Mouse (Mus musculus) embryonic facial prominence, embryonic 14.5 days (tissue): Measurements from ENCODE around the gene Cd2bp2. TPM values are rescaled to one million over a fixed set of nuclear protein-coding genes. Genes with fewer than 3 reads are reported as not detected.

Source experiments
- ATAC-seq: fragments of 200-750 bp; cut with Nextera tagmentation; 2 replicates; pipeline ENCODE4 v1.8.0; 2017; ENCODE audit warnings: low read depth, moderate number of reproducible peaks, moderate TSS enrichment
- DNase-seq: peaks from one replicate; pipeline ENCODE4 v3.0.0-alpha.2; 2015; ENCODE audit warnings: low spot score
- H3K27ac ChIP-seq: fragments of 300-500 bp; sonication (generic); replicated peaks from 2 replicates; pipeline ENCODE4 v1.5.1; 2014; ENCODE audit warnings: low read depth, mild to moderate bottlenecking, low read length, moderate library complexity
- H3K27me3 ChIP-seq: fragments of 300-500 bp; sonication (generic); replicated peaks from 2 replicates; pipeline ENCODE4 v1.6.1; 2014; ENCODE audit warnings: low read length; ENCODE audit not compliant: control insufficient read depth, insufficient read depth
- H3K36me3 ChIP-seq: fragments of 300-500 bp; sonication (generic); 2 replicates; pipeline ENCODE4 v1.6.1; 2014; ENCODE audit warnings: low read length, mixed read lengths; ENCODE audit not compliant: control insufficient read depth, insufficient read depth
- H3K4me1 ChIP-seq: fragments of 300-500 bp; sonication (generic); 2 replicates; pipeline ENCODE4 v1.6.1; 2014; ENCODE audit warnings: antibody characterized with exemption, low read length; ENCODE audit not compliant: control insufficient read depth, insufficient read depth
- H3K4me2 ChIP-seq: fragments of 300-500 bp; sonication (generic); 2 replicates; pipeline ENCODE4 v1.6.1; 2014; ENCODE audit warnings: low read depth, mild to moderate bottlenecking, low read length, moderate library complexity, mixed read lengths
- H3K4me3 ChIP-seq: fragments of 300-500 bp; sonication (generic); 2 replicates; pipeline ENCODE4 v1.5.1; 2014; ENCODE audit warnings: low read depth, mild to moderate bottlenecking, low read length
- H3K9ac ChIP-seq: fragments of 300-500 bp; sonication (generic); 2 replicates; pipeline ENCODE4 v1.6.1; 2014; ENCODE audit warnings: low read depth, mild to moderate bottlenecking, low read length, moderate library complexity, mixed read lengths
- H3K9me3 ChIP-seq: fragments of 300-500 bp; sonication (generic); 2 replicates; pipeline ENCODE4 v1.6.1; 2016; ENCODE audit warnings: low read length; ENCODE audit not compliant: control insufficient read depth
- WGBS: fragments of 180-500 bp; shearing (Covaris S2); extraction: QIAGEN DNeasy Blood & Tissue Kit; methylation state at CpG from one replicate; pipeline ENCODE4 v1.1.7; 2014; 5-methylcytosine and 5-hydroxymethylcytosine counted together
- polyA plus RNA-seq: library from polyadenylated mRNA; unstranded; fragments of >200 nt; fragmentation: Nextera tagmentation; extraction: Ambion mirVana; gene quantifications from 2 replicates; pipeline ENCODE4 v1.2.1, GENCODE M21; 2014

Cd2bp2 gene
- polyA plus RNA-seq, 1 experiment from 2014 or later = 45.4 TPM

GRCm38 (mm10) chr7:127165607-127166493 is 30.0 kb downstream of the Cd2bp2 start:
- H3K4me2 ChIP-seq = no peak overlapping the region
- H3K4me1 ChIP-seq = no peaks in the 10 kb centered on the region
- no peaks in the 10 kb centered on the region for H3K27me3 ChIP-seq
- WGBS = 84% methylated on average over 12 of the region's 12 CpGs
- H3K9me3 ChIP-seq = no peaks in the 10 kb centered on the region
- no peak overlapping the region for H3K9ac ChIP-seq
- H3K27ac ChIP-seq = no peak overlapping the region
- H3K36me3 ChIP-seq = no peaks in the 10 kb centered on the region
- no peak overlapping the region for H3K4me3 ChIP-seq
- no peak for ATAC-seq
- DNase-seq = no peak

GRCm38 (mm10) chr7:127164002-127164401 is 31.8 kb downstream of the Cd2bp2 start:
- Histone ChIP-seq H3K36me3 (no peaks in the 10 kb centered on the region), H3K4me2 (no peak overlapping the region), H3K4me1 (no peaks in the 10 kb centered on the region), H3K9ac (no peak overlapping the region), H3K9me3 (no peaks in the 10 kb centered on the region), H3K27ac (no peak overlapping the region), H3K4me3 (no peak overlapping the region), H3K27me3 (no peaks in the 10 kb centered on the region)
- DNase-seq (no peak), ATAC-seq (no peak)
- 91% methylated on average over 4 of the region's 4 CpGs for WGBS

- ATAC-seq (no peak), DNase-seq (no peak)
- Histone ChIP-seq H3K9me3 (no peaks in the 10 kb centered on the region), H3K4me2 (no peak overlapping the region), H3K4me3 (no peak overlapping the region), H3K36me3 (no peaks in the 10 kb centered on the region), H3K4me1 (no peaks in the 10 kb centered on the region), H3K27ac (no peak overlapping the region), H3K9ac (no peak overlapping the region), H3K27me3 (no peaks in the 10 kb centered on the region)
- 78% methylated on average over 5 of the region's 5 CpGs for WGBS
Observed at GRCm38 (mm10) chr7:127162546-127162945, 33.3 kb downstream of the Cd2bp2 start.

GRCm38 (mm10) chr7:127157548-127157947 is 38.3 kb downstream of the Cd2bp2 start:
- WGBS = 87% methylated on average over 4 of the region's 4 CpGs
- H3K4me2 ChIP-seq = no peak overlapping the region
- no peaks in the 10 kb centered on the region for H3K9me3 ChIP-seq
- no peaks in the 10 kb centered on the region for H3K36me3 ChIP-seq
- no peaks in the 10 kb centered on the region for H3K27me3 ChIP-seq
- no peak overlapping the region for H3K27ac ChIP-seq
- ATAC-seq = no peak
- no peak overlapping the region for H3K4me3 ChIP-seq
- no peaks in the 10 kb centered on the region for H3K4me1 ChIP-seq
- no peak overlapping the region for H3K9ac ChIP-seq
- no peak for DNase-seq

GRCm38 (mm10) chr7:127153477-127153876 is 42.4 kb downstream of the Cd2bp2 start:
- no peaks in the 10 kb centered on the region for H3K4me1 ChIP-seq
- H3K36me3 ChIP-seq = no peaks in the 10 kb centered on the region
- no peak overlapping the region for H3K9ac ChIP-seq
- no peaks in the 10 kb centered on the region; the same call in 1 of the 2 replicates for H3K27me3 ChIP-seq
- no peak overlapping the region for H3K27ac ChIP-seq
- ATAC-seq (no peak), DNase-seq (no peak)
- no peak overlapping the region for H3K4me2 ChIP-seq
- H3K4me3 ChIP-seq = no peak overlapping the region
- H3K9me3 ChIP-seq = no peaks in the 10 kb centered on the region
- WGBS = 82% methylated on average over 3 of the region's 3 CpGs

- Histone ChIP-seq H3K9me3 (no peaks in the 10 kb centered on the region), H3K4me3 (no peak overlapping the region), H3K27me3 (no peaks in the 10 kb centered on the region; the same call in 1 of the 2 replicates), H3K9ac (no peak overlapping the region), H3K4me2 (no peak overlapping the region), H3K36me3 (no peaks in the 10 kb centered on the region), H3K4me1 (no peaks in the 10 kb centered on the region), H3K27ac (no peak overlapping the region)
- ATAC-seq (no peak), DNase-seq (no peak)
- 86% methylated on average over 6 of the region's 6 CpGs for WGBS
Observed at GRCm38 (mm10) chr7:127152464-127152863, 43.4 kb downstream of the Cd2bp2 start.

GRCm38 (mm10) chr7:127147901-127148300 is 47.9 kb downstream of the Cd2bp2 start:
- Histone ChIP-seq H3K27me3 (no peaks in the 10 kb centered on the region; the same call in 1 of the 2 replicates), H3K27ac (no peak overlapping the region), H3K9me3 (no peaks in the 10 kb centered on the region), H3K4me3 (no peak overlapping the region), H3K4me1 (no peaks in the 10 kb centered on the region), H3K36me3 (no peaks in the 10 kb centered on the region), H3K9ac (no peak overlapping the region), H3K4me2 (no peak overlapping the region)
- DNase-seq = no peak
- no peak for ATAC-seq
- WGBS = 80% methylated on average over 3 of the region's 3 CpGs

- Histone ChIP-seq H3K9me3 (no peaks in the 10 kb centered on the region), H3K4me3 (no peak overlapping the region), H3K4me1 (no peaks in the 10 kb centered on the region), H3K27ac (no peak overlapping the region), H3K9ac (no peak overlapping the region), H3K27me3 (no peaks in the 10 kb centered on the region; the same call in 1 of the 2 replicates), H3K4me2 (no peak overlapping the region), H3K36me3 (no peaks in the 10 kb centered on the region)
- no peak for ATAC-seq
- DNase-seq = no peak
- 53% methylated on average over 2 of the region's 2 CpGs for WGBS
Observed at GRCm38 (mm10) chr7:127146267-127146603, 49.6 kb downstream of the Cd2bp2 start.
